Mouse (Mus musculus) C2C12 (cell line): ENCODE results near the gene Fam189a2.

Experiments
- CTCF ChIP-seq: IDR thresholded peaks from one replicate; pipeline ENCODE4 v1.5.1; 2011; ENCODE audit not compliant: control insufficient read depth, insufficient read depth, insufficient read length
- FOSL1 ChIP-seq: IDR thresholded peaks from one replicate; pipeline ENCODE4 v1.8.0; 2011; ENCODE audit warnings: mild to moderate bottlenecking, low read length; ENCODE audit not compliant: poor library complexity, insufficient read depth, severe bottlenecking
- MAX ChIP-seq: IDR thresholded peaks from one replicate; pipeline ENCODE4 v1.6.1; 2011; ENCODE audit warnings: mild to moderate bottlenecking, control low read depth
- MYOD1 ChIP-seq: IDR thresholded peaks from one replicate; pipeline ENCODE4 v1.6.1; 2011; ENCODE audit warnings: low read depth; ENCODE audit not compliant: control insufficient read depth, insufficient read length
- MYOG ChIP-seq: IDR thresholded peaks from one replicate; pipeline ENCODE4 v1.6.1; 2011; ENCODE audit not compliant: control insufficient read depth, insufficient read length; ENCODE audit errors: extremely low read depth
- USF1 ChIP-seq: IDR thresholded peaks from one replicate; pipeline ENCODE4 v1.6.1; 2011; ENCODE audit warnings: low read depth, mild to moderate bottlenecking, control low read depth, moderate library complexity

DNA sequence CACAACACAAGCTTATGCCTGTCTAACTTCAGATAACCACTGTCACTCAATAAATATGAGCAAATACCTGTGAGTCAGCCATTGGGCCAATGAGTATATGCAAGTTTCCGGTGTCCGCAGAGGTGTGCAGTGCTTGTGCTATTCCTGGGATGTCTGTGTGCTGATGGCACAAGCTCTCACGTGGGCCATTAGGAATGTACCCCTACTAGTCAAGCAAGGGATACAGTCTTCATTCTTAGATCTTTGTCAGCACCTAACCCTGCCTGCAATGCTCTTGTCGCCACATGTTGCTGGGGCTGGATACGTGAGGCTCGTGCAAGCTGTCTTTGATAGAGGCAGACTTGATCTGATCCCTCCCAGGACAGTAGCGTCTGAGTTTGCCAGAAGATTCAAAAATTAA, 45.7 kb upstream of the Fam189a2 start:
- TF ChIP-seq CTCF = no peak
- no peak for TF ChIP-seq USF1
- TF ChIP-seq MAX = no peak
- no peak for TF ChIP-seq MYOG
- no peak for TF ChIP-seq MYOD1
- no peak for TF ChIP-seq FOSL1
